Mouse (Mus musculus) embryonic facial prominence, embryonic 10.5 days (tissue): ENCODE measurements around the gene Parp4. TPM values are rescaled to one million over a fixed set of nuclear protein-coding genes. Genes with fewer than 3 reads are reported as not detected.

Source experiments
- DNase-seq: peaks from one replicate; pipeline ENCODE4 v3.0.0-alpha.2; 2017; ENCODE audit warnings: low spot score
- H3K27ac ChIP-seq: fragments of 300-500 bp; sonication (generic); replicated peaks from 2 replicates; pipeline ENCODE4 v1.5.1; 2016; ENCODE audit warnings: mild to moderate bottlenecking
- H3K27me3 ChIP-seq: fragments of 300-500 bp; sonication (generic); replicated peaks from 2 replicates; pipeline ENCODE4 v1.6.1; 2016; ENCODE audit warnings: low read depth, mild to moderate bottlenecking; ENCODE audit not compliant: poor library complexity, severe bottlenecking
- H3K36me3 ChIP-seq: fragments of 300-500 bp; sonication (generic); replicated peaks from 2 replicates; pipeline ENCODE4 v1.6.1; 2016; ENCODE audit warnings: mild to moderate bottlenecking, moderate library complexity
- H3K4me1 ChIP-seq: fragments of 300-500 bp; sonication (generic); 2 replicates; pipeline ENCODE4 v1.6.1; 2016
- H3K4me3 ChIP-seq: fragments of 300-500 bp; sonication (generic); 2 replicates; pipeline ENCODE4 v1.5.1; 2016; ENCODE audit warnings: mild to moderate bottlenecking, moderate library complexity
- H3K9me3 ChIP-seq: fragments of 300-500 bp; sonication (generic); 2 replicates; pipeline ENCODE4 v1.6.1; 2016; ENCODE audit warnings: mild to moderate bottlenecking
- WGBS: fragments of 180-500 bp; shearing (Covaris S2); methylation state at CpG from one replicate; pipeline ENCODE4 v1.1.7; 2016; 5-methylcytosine and 5-hydroxymethylcytosine counted together
- polyA plus RNA-seq: library from polyadenylated mRNA; unstranded; fragments of >200 nt; fragmentation: Nextera tagmentation; extraction: Ambion mirVana; gene quantifications from 2 replicates; pipeline ENCODE4 v1.2.1, GENCODE M21; 2016

Parp4 gene
- polyA plus RNA-seq, 1 experiment from 2014 or later = 2.0 TPM

DNA sequence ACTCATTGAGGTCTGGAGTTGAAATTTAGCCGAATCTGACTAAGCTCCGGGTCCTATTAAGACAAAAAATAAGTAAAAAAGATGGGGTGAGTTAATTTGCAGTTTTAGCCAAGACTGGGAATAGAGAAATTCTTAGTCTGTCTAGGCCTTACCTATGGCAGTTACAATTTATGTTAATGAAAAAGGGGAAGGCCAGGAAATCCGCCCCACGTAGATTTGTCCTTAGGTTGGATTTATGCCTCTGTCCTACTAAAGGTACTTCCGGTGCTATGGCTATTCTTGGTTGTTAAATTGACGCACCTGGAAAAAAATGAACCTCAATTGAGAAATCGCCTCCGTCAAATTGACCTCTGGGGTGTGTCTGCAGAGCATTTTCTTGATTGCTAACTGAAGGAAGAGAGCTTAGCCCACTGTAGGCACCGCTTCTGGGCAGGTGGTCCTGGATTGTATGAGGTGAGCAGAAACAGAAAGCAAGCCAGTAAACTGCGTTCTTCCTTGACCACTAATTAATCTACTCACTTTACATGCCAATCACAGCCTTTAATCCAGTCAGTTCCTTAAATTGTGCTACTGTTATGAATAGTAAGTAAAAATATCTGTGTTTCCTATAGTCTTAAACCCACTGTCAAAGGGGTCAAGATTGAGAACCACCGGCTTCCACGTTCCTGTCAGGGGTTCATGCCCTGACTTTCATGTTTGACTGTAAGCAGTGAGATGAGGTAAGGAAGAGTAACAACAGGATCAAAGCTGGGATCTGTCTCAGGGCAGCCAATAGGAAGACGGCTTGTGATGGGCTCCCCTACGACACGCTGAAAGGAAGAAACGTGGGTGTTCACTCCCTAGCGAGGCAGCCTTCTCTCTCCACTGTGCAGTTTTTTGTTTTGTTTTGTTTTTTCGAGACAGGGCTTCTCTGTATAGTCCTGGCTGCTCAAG lies 816 bp downstream of the Parp4 start:
- Histone ChIP-seq H3K36me3 (no peaks in the 10 kb centered on the region), H3K4me1 (peaks cover 20% of the 10 kb centered on the region), H3K4me3 (peak overlapping the region; percentile 63), H3K9me3 (no peaks in the 10 kb centered on the region), H3K27me3 (peaks cover 4% of the 10 kb centered on the region; the same call in 1 of the 2 replicates), H3K27ac (no peak overlapping the region)
- WGBS = 74% methylated on average over 18 of the region's 18 CpGs
- DNase-seq = no peak

DNA sequence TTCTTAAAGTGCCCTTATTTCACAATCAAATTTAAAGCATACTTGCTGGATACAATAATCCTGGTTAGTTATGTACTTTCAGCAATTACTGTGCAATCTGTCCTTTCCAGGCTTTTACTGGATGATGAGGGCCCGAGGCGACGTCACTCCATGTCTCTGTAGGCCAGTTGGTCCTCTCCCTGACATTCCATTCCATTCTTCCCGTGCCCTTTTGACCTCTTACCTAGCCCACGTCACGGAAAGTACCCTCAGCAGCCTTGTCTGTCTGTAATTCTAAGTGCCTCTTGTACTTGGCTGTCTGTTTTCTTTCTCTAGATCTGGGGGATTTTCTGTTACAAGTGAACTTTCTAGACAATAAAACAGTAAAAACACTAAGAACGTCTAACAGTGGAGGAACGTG lies 3.6 kb downstream of the Parp4 start:
- no peaks in the 10 kb centered on the region for H3K9me3 ChIP-seq
- H3K27ac ChIP-seq = no peak overlapping the region
- peaks cover 22% of the 10 kb centered on the region for H3K4me1 ChIP-seq
- no peaks in the 10 kb centered on the region for H3K36me3 ChIP-seq
- peaks cover 4% of the 10 kb centered on the region; the same call in 1 of the 2 replicates for H3K27me3 ChIP-seq
- peak; percentile 14 for DNase-seq
- H3K4me3 ChIP-seq = no peak overlapping the region
- WGBS = 52% methylated on average over 8 of the region's 8 CpGs

DNA sequence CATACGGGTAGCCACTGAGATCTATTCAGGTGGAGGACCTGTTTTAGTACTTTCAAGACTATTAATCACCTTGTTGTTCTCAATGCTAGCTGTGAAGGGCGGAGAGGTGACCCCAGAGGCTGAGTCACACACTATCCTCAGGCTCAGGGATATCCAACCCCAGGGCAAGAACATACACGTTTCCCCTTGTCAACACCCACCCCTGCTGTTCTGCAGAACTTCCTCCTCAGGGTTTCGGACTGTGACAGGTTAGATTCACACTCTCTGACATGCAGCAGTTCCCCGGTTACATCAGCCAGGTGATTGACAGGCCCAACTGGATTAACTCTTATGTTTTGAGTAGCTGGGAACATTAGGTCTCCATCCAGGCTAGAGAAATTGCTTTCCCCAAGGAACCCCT lies 5.7 kb downstream of the Parp4 start:
- Histone ChIP-seq H3K36me3 (no peaks in the 10 kb centered on the region), H3K4me3 (no peak overlapping the region), H3K27me3 (no peaks in the 10 kb centered on the region; the same call in 1 of the 2 replicates), H3K9me3 (no peaks in the 10 kb centered on the region), H3K27ac (no peak overlapping the region), H3K4me1 (peaks cover 12% of the 10 kb centered on the region)
- no peak for DNase-seq
- 52% methylated on average over 5 of the region's 5 CpGs for WGBS

DNA sequence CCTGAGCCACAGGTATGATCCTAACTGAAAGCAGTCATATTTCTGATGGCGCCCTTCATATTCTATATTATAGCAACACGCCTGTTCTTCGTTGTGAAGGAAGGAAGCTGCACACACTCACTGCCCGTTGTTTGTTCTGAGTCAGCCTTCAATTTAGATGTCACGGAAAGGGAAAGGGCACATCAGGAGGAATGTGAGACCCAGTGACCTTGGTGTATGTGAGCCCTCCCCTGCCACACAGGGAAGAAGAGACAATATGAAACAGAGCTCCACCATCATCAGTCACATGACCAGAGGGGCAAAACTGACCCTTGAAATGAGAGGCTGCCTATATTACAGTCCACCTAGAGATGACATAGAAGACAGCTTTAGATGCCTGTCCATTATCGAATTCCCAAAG lies 6.9 kb downstream of the Parp4 start:
- Histone ChIP-seq H3K4me1 (peaks cover 12% of the 10 kb centered on the region), H3K27ac (no peak overlapping the region), H3K4me3 (no peak overlapping the region), H3K27me3 (no peaks in the 10 kb centered on the region), H3K9me3 (no peaks in the 10 kb centered on the region), H3K36me3 (no peaks in the 10 kb centered on the region)
- no peak for DNase-seq
- WGBS = 81% methylated on average over 6 of the region's 6 CpGs

GRCm38 (mm10) chr14:56592191-56592590 lies 16.8 kb downstream of the Parp4 start:
- H3K4me3 ChIP-seq = no peak overlapping the region
- no peaks in the 10 kb centered on the region for H3K27me3 ChIP-seq
- no peaks in the 10 kb centered on the region for H3K4me1 ChIP-seq
- H3K9me3 ChIP-seq = no peaks in the 10 kb centered on the region
- H3K36me3 ChIP-seq = 0 out of 2 replicates have a peak, but pooled peaks cover 2% of the 10 kb centered on the region
- no peak overlapping the region for H3K27ac ChIP-seq
- WGBS = 90% methylated on average over 9 of the region's 9 CpGs
- no peak for DNase-seq

GRCm38 (mm10) chr14:56594811-56595210 lies 19.4 kb downstream of the Parp4 start:
- no peak for DNase-seq
- no peak overlapping the region for H3K4me3 ChIP-seq
- no peaks in the 10 kb centered on the region for H3K27me3 ChIP-seq
- H3K27ac ChIP-seq = no peak overlapping the region
- no peaks in the 10 kb centered on the region for H3K9me3 ChIP-seq
- H3K36me3 ChIP-seq = 0 out of 2 replicates have a peak, but pooled peaks cover 2% of the 10 kb centered on the region
- no peaks in the 10 kb centered on the region for H3K4me1 ChIP-seq
- 88% methylated on average over 1 of the region's 1 CpGs for WGBS

GRCm38 (mm10) chr14:56598759-56599158 lies 23.3 kb downstream of the Parp4 start:
- Histone ChIP-seq H3K4me3 (no peak overlapping the region), H3K27me3 (no peaks in the 10 kb centered on the region), H3K9me3 (no peaks in the 10 kb centered on the region), H3K27ac (no peak overlapping the region; the same call in 1 of the 2 replicates), H3K36me3 (no peaks in the 10 kb centered on the region), H3K4me1 (no peaks in the 10 kb centered on the region)
- DNase-seq = peak; percentile 68
- WGBS = 49% methylated on average over 6 of the region's 6 CpGs

GRCm38 (mm10) chr14:56602069-56602468 lies 26.6 kb downstream of the Parp4 start:
- no peak overlapping the region for H3K4me3 ChIP-seq
- H3K36me3 ChIP-seq = no peaks in the 10 kb centered on the region
- H3K4me1 ChIP-seq = no peaks in the 10 kb centered on the region
- no peak overlapping the region for H3K27ac ChIP-seq
- 89% methylated on average over 9 of the region's 9 CpGs for WGBS
- DNase-seq = no peak
- no peaks in the 10 kb centered on the region for H3K9me3 ChIP-seq
- no peaks in the 10 kb centered on the region for H3K27me3 ChIP-seq

GRCm38 (mm10) chr14:56604438-56604837 lies 29.0 kb downstream of the Parp4 start:
- no peaks in the 10 kb centered on the region for H3K27me3 ChIP-seq
- H3K36me3 ChIP-seq = no peaks in the 10 kb centered on the region
- DNase-seq = no peak
- no peak overlapping the region for H3K27ac ChIP-seq
- no peaks in the 10 kb centered on the region for H3K9me3 ChIP-seq
- no peak overlapping the region for H3K4me3 ChIP-seq
- WGBS = 89% methylated on average over 5 of the region's 5 CpGs
- H3K4me1 ChIP-seq = no peaks in the 10 kb centered on the region

DNA sequence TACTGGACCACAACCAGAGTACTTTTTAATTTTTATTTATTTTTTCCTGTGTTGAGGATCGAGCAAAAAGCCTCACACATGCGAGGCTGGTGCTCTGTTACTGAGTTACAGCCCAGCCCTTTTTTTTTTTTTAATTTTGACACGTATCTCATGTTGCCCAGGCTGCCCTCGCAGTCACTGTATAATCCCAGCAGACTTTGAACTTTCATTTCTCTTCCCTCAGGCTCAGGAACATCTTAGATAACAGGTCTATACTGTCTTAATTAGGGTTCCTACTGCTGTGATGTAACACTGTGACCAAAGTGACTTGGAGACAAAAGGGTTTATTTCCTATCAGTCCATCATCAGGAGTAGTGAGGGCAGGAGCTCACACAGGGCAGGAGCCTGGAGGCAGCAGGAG lies 29.7 kb downstream of the Parp4 start:
- DNase-seq = no peak
- Histone ChIP-seq H3K9me3 (no peaks in the 10 kb centered on the region), H3K4me1 (no peaks in the 10 kb centered on the region), H3K27ac (no peak overlapping the region), H3K36me3 (no peaks in the 10 kb centered on the region), H3K4me3 (no peak overlapping the region), H3K27me3 (no peaks in the 10 kb centered on the region)
- 84% methylated on average over 4 of the region's 4 CpGs for WGBS

DNA sequence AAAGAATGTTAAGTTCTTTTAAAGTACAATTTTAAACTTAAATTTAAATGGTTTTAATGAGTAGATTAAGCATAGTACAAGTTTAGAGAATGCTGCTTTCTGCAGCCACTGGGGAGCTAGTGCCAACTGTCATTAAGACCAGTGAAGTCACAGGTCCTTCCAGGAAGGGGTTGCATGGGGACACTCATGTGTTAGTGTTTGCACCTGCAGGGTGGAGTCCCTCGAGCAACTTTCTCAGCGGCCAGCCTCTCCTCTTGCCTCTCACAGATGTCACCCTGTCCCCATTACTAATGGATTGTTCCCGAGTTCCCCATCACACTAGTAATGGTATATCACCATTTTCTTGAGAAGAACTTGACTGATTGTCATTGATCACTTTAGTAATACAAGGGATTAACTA lies 37.8 kb downstream of the Parp4 start:
- H3K9me3 ChIP-seq = no peaks in the 10 kb centered on the region
- no peaks in the 10 kb centered on the region for H3K4me1 ChIP-seq
- no peaks in the 10 kb centered on the region; the same call in 1 of the 2 replicates for H3K36me3 ChIP-seq
- H3K27me3 ChIP-seq = no peaks in the 10 kb centered on the region
- no peak overlapping the region for H3K4me3 ChIP-seq
- 91% methylated on average over 3 of the region's 3 CpGs for WGBS
- no peak for DNase-seq
- no peak overlapping the region for H3K27ac ChIP-seq

- no peaks in the 10 kb centered on the region; the same call in 1 of the 2 replicates for H3K36me3 ChIP-seq
- no peak overlapping the region for H3K27ac ChIP-seq
- 72% methylated on average over 1 of the region's 1 CpGs for WGBS
- H3K27me3 ChIP-seq = no peaks in the 10 kb centered on the region
- H3K9me3 ChIP-seq = no peaks in the 10 kb centered on the region
- H3K4me3 ChIP-seq = no peak overlapping the region
- no peaks in the 10 kb centered on the region for H3K4me1 ChIP-seq
- DNase-seq = no peak
Measured at GRCm38 (mm10) chr14:56617470-56617869, 42.1 kb downstream of the Parp4 start.

DNA sequence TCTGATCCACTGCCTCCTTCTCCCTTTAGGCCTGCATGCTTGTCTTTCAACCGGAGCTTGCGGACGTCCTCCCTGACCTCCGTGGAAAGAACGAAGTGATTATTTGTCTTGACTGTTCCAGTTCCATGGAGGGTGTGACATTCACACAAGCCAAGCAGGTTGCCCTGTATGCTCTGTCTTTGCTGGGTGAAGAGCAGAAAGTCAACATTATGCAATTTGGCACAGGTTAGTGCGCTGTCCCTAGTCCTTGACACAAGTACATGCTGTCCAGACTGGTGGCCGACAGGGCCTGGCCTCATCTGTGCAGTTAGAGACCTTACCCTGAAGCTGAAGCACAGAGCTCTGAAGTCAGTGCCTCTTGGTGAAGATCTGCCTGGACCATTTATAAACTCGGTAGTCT lies 45.0 kb downstream of the Parp4 start:
- WGBS = 89% methylated on average over 8 of the region's 8 CpGs
- Histone ChIP-seq H3K27ac (no peak overlapping the region), H3K4me1 (no peaks in the 10 kb centered on the region), H3K27me3 (no peaks in the 10 kb centered on the region), H3K9me3 (no peaks in the 10 kb centered on the region), H3K36me3 (no peaks in the 10 kb centered on the region), H3K4me3 (no peak overlapping the region)
- DNase-seq = no peak
